Mouse (Mus musculus): ENCODE data around the gene Dtl.

GRCm38 (mm10) chr1:191621096-191621495, 45.8 kb upstream of the Dtl start:
- TF ChIP-seq TAL1 (IDR thresholded peaks at IDR 0.05; ENCODE audit: low read length) (no peak), GATA1 (IDR thresholded peaks at IDR 0.05; ENCODE audit: low read length) (no peak)

All from erythroblast, embryonic 14.5 days (primary cell).